Mouse (Mus musculus): ENCODE measurements around the gene Ung.

The Ung gene

GRCm38 (mm10) chr5:114130211-114130605 lies at the start of gene Ung:
Ung (plus strand) TSS chr5:114130386.
- DNase-seq: peak; percentile 61

- DNase-seq: no peak
Observed at GRCm38 (mm10) chr5:114085501-114085900, 44.7 kb upstream of the Ung start.

GRCm38 (mm10) chr5:114087875-114088480 lies 42.2 kb upstream of the Ung start:
- DNase-seq: no peak

GRCm38 (mm10) chr5:114090421-114091013 lies 39.7 kb upstream of the Ung start:
- DNase-seq: no peak

- peak; percentile 7 to 15 for DNase-seq
Observed at GRCm38 (mm10) chr5:114091057-114091807, 39.0 kb upstream of the Ung start, which contains the start of gene Svop. Svop (minus strand) TSS chr5:114091570.

- peak; percentile 76 to 79 for DNase-seq
Observed at GRCm38 (mm10) chr5:114099709-114100389, 30.3 kb upstream of the Ung start.

GRCm38 (mm10) chr5:114100390-114101099 lies 29.6 kb upstream of the Ung start:
- DNase-seq: peak; percentile 14 to 16

GRCm38 (mm10) chr5:114101873-114102272 lies 28.3 kb upstream of the Ung start:
- DNase-seq: no peak

- no peak for DNase-seq
Observed at GRCm38 (mm10) chr5:114102807-114103206, 27.4 kb upstream of the Ung start.

GRCm38 (mm10) chr5:114106391-114106935 lies 23.7 kb upstream of the Ung start:
- DNase-seq: no peak

- no peak for DNase-seq
Observed at GRCm38 (mm10) chr5:114113334-114113733, 16.9 kb upstream of the Ung start.

GRCm38 (mm10) chr5:114115030-114115429 lies 15.2 kb upstream of the Ung start:
- DNase-seq: no peak

GRCm38 (mm10) chr5:114116586-114116985 lies 13.6 kb upstream of the Ung start:
- no peak for DNase-seq

- no peak for DNase-seq
Observed at GRCm38 (mm10) chr5:114119806-114120205, 10.4 kb upstream of the Ung start.

- no peak for DNase-seq
Observed at GRCm38 (mm10) chr5:114126008-114126407, 4.2 kb upstream of the Ung start.

- DNase-seq: no peak
Observed at GRCm38 (mm10) chr5:114126499-114127244, 3.5 kb upstream of the Ung start.

GRCm38 (mm10) chr5:114127374-114128349 lies 2.5 kb upstream of the Ung start, which contains the start of gene Alkbh2:
Alkbh2 (minus strand) TSS chr5:114128218.
- DNase-seq: peak; percentile 68 to 74

GRCm38 (mm10) chr5:114129550-114130210 lies 506 bp upstream of the Ung start:
- DNase-seq: no peak

GRCm38 (mm10) chr5:114130698-114131520 lies 723 bp downstream of the Ung start:
- peak; percentile 86 to 87 for DNase-seq

Data from thymus, adult 18-20 months (tissue).